Mouse (Mus musculus): ENCODE measurements at regions not wholly inside any gene's neighbourhood (a gene's known extent, or its start where the extent isn't known, plus 50 kb on each side); places are given as distances from the start of the nearest gene placed in this dataset.
A peak's percentile ranks its signal among the peaks of the same experiment; 100 is the strongest.
"Not testable (repeated sequence)": the region's sequence is repeated elsewhere in the genome, so short reads cannot be mapped to it uniquely, and the experiment has no call there.

DNA sequence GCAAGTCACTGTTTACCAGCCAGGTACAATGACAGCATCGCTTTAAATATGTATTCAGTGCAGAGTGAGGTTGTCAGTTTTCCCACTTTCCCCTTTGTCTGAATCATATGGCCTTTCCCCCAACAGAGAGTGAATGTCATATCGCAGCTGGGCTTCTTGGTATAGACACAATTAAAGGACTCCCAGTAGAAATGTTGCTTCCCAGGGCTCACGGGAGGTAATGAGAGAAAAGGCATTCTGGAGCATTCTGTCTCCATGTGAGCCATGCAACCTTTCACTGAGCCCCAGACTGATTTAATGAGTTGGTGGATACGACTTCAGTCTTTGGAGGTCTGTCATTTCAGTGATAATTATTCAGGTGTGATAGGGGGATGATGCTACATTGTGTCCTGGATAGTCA is 310.8 kb upstream of the Zfp960 start:
- 77% methylated on average over 4 of the region's 4 CpGs for WGBS
- H3K27me3 ChIP-seq (ENCODE audit: insufficient read depth, poor library complexity, severe bottlenecking) = no peaks in the 10 kb centered on the region
- H3K36me3 ChIP-seq = no peaks in the 10 kb centered on the region
- H3K4me1 ChIP-seq = no peaks in the 10 kb centered on the region
- no peak overlapping the region for H3K27ac ChIP-seq
- H3K4me3 ChIP-seq = no peak overlapping the region
- H3K9me3 ChIP-seq = no peaks in the 10 kb centered on the region
- no peak for DNase-seq (ENCODE audit: low spot score)

DNA sequence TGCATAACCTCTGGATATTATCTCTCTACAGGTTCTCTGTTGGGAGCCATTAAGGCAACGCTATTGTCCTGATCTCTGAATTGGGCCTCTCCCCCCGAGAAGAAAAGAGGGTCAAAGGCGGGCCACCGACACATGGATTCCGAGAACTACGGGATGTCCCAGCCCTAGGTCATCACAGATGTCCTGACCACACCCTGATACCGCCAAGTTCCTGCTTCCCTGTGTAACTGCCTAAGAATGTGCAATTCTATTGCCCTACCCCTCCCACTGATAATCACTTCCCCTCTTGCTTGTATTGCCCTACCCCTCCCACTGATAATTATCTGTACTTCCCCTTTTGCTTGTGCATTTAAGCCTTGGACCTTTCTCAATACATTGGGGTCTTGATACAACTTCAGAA is 293.3 kb upstream of the Zfp960 start:
- H3K27ac ChIP-seq; H3K9me3 ChIP-seq; H3K4me3 ChIP-seq; H3K27me3 ChIP-seq (ENCODE audit: insufficient read depth, poor library complexity, severe bottlenecking); DNase-seq (ENCODE audit: low spot score); H3K4me1 ChIP-seq; H3K36me3 ChIP-seq: not testable (repeated sequence)
- WGBS = 75% methylated on average over 7 of the region's 7 CpGs

DNA sequence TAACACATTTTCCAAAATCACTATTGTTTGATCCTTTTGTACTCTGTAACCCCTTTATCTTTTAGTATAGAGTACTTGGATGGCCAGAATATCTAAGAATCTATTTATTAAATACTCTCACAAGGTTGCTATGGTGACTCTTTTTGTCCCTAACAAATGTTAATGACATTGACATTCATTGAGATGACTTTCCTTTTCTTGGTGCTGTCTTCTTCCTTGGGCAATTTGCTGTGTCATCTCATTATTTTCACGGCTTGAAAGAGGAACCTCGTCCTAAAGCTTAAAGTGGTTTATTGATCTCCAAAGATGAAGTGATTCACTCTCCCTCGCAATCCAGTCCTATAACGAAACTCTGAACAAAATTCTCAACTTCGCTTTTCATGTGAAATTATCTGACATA is 265.6 kb upstream of the Zfp960 start:
- DNase-seq (ENCODE audit: low spot score) = no peak
- Histone ChIP-seq H3K27me3 (ENCODE audit: insufficient read depth, poor library complexity, severe bottlenecking) (no peaks in the 10 kb centered on the region), H3K4me3 (no peak overlapping the region), H3K36me3 (no peaks in the 10 kb centered on the region), H3K4me1 (no peaks in the 10 kb centered on the region), H3K27ac (no peak overlapping the region), H3K9me3 (no peaks in the 10 kb centered on the region)
- WGBS = 78% methylated on average over 5 of the region's 5 CpGs

DNA sequence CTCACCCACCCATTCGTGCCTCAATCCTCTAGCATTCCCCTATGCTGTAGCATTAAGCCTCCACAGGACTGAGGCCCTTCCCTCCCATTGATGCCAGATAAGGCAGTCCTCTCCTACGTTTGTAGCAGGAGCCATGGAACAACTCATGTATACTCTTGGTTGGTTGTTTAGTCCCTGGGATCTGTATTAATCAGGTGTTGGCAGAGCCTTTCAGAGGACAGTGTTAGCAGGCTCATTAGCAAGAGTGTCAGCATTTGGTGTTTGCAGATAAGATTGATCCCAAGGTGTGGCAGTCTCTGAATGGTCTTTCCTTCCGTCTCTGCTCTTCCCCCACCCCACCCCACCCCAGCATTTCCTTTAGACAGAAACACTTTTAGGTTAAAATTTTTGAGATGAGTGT is 258.9 kb upstream of the Zfp960 start:
- Histone ChIP-seq H3K4me3 (no peak overlapping the region), H3K9me3 (no peaks in the 10 kb centered on the region), H3K27me3 (ENCODE audit: insufficient read depth, poor library complexity, severe bottlenecking) (no peaks in the 10 kb centered on the region), H3K4me1 (no peaks in the 10 kb centered on the region), H3K27ac (no peak overlapping the region), H3K36me3 (no peaks in the 10 kb centered on the region)
- no peak for DNase-seq (ENCODE audit: low spot score)
- WGBS = 15% methylated on average over 3 of the region's 3 CpGs

DNA sequence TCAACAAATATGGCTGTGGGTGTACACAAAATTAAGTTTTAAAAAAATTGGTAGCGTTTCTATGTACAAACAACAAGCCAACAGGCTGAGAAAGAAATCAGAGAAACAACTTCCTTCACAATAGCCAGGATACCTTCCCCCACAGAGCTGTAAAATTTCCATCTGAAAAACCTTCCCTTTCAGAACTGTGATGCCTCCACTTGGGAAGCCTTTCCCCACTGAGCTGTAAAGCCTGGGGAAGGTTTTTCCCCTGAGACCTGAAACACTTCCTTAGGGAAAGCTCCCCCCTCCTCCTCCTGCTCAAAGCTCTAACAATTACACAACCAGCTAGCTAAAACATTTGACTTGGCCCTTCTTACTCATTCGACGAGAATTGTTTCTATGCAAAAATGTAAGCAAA is 245.5 kb upstream of the Zfp960 start:
- DNase-seq (ENCODE audit: low spot score) = no peak
- Histone ChIP-seq H3K27me3 (ENCODE audit: insufficient read depth, poor library complexity, severe bottlenecking) (no peaks in the 10 kb centered on the region), H3K4me1 (no peaks in the 10 kb centered on the region), H3K9me3 (no peaks in the 10 kb centered on the region), H3K27ac (no peak overlapping the region), H3K4me3 (no peak overlapping the region), H3K36me3 (no peaks in the 10 kb centered on the region)
- 37% methylated on average over 3 of the region's 3 CpGs for WGBS

DNA sequence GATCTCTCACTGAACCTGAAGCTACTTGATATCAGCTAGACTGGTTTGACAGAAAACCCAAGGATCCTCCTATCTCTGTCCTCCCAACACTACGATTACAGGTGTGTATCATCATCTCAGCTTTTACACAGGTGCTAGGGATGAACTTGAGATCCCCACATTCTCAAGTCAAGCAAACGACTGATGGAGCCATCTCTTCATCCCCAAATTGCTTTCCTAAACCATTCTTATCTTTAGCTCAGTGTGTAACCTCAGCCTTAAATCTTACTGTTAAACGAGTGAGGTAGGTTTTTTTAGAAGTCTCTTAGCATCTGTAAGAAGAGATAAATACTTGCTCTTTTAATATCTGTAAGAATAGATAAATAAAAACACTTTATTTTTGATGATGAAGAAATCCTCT is 242.2 kb upstream of the Zfp960 start:
- H3K36me3 ChIP-seq = no peaks in the 10 kb centered on the region
- DNase-seq (ENCODE audit: low spot score) = no peak
- no peaks in the 10 kb centered on the region for H3K4me1 ChIP-seq
- H3K27me3 ChIP-seq (ENCODE audit: insufficient read depth, poor library complexity, severe bottlenecking) = no peaks in the 10 kb centered on the region
- 74% methylated on average over 3 of the region's 3 CpGs for WGBS
- H3K9me3 ChIP-seq = no peaks in the 10 kb centered on the region
- H3K4me3 ChIP-seq = no peak overlapping the region
- no peak overlapping the region for H3K27ac ChIP-seq

DNA sequence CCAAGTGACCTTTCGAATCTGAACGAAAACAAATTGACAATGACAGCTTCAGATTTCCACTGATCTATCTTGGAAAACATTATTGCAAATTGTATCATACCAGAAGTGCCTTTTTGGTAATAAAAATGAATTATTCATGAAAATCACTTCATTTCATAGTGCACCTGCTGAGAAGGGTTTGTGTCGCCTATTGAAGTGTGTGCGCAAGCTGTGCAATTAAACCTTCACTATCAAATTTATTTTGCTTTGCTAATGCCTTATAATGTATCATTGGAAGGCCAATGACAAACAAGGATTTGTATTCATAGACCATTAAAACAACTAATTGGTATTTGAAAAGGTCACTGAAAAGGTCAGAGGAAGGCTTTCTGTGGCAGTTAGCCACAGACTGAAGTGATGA is 224.8 kb upstream of the Zfp960 start:
- Histone ChIP-seq H3K4me3 (no peak overlapping the region), H3K4me1 (no peaks in the 10 kb centered on the region), H3K27me3 (ENCODE audit: insufficient read depth, poor library complexity, severe bottlenecking) (no peaks in the 10 kb centered on the region), H3K36me3 (no peaks in the 10 kb centered on the region), H3K27ac (no peak overlapping the region), H3K9me3 (no peaks in the 10 kb centered on the region; the same call in 1 of the 2 replicates)
- no peak for DNase-seq (ENCODE audit: low spot score)
- 90% methylated on average over 4 of the region's 4 CpGs for WGBS

DNA sequence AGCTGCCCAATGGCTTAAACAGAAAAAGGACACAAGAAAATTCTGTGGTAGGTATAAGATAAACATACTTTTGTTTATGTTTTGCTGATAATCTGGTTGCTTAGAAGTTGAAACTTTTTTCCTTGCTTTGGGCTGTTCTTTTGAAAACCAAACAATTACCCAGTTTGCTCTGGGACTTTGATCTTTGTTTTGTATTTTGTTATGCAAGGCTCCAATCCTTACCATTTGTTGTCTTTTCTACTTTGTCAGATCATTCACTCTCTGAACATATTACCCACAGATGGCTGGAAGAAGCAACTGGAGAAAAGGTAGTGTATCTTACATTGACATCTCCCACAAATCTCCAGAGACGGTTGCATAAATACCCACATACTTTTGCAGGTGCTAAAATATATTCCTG is 203.1 kb upstream of the Zfp960 start:
- Histone ChIP-seq H3K27ac (no peak overlapping the region), H3K4me3 (no peak overlapping the region), H3K4me1 (no peaks in the 10 kb centered on the region), H3K9me3 (no peaks in the 10 kb centered on the region), H3K36me3 (no peaks in the 10 kb centered on the region), H3K27me3 (ENCODE audit: insufficient read depth, poor library complexity, severe bottlenecking) (no peaks in the 10 kb centered on the region)
- 63% methylated on average over 1 of the region's 1 CpGs for WGBS
- no peak for DNase-seq (ENCODE audit: low spot score)

DNA sequence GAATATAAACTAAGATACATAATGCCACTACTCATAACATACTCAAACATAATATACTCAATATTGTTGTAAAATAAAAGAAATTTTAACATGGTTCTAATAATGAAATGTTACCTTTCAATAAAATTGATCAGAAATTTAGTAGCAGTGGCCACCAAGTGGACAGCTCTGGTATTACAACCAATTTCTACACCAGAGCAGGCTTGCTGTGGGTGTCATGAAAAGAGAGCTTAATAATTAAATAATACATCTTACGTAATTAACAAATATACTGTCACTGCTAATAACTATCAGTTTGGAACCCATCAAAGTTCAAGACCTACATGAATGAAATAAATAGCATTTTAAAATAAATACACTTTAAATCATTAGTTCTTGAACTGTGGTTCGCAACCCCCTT is 163.1 kb upstream of the Zfp960 start:
- no peaks in the 10 kb centered on the region for H3K36me3 ChIP-seq
- WGBS = 65% methylated on average over 2 of the region's 2 CpGs
- H3K9me3 ChIP-seq = 0 out of 2 replicates have a peak, but pooled peaks cover 5% of the 10 kb centered on the region
- H3K27me3 ChIP-seq (ENCODE audit: insufficient read depth, poor library complexity, severe bottlenecking) = no peaks in the 10 kb centered on the region
- H3K4me3 ChIP-seq = no peak overlapping the region
- no peak for DNase-seq (ENCODE audit: low spot score)
- no peaks in the 10 kb centered on the region for H3K4me1 ChIP-seq
- no peak overlapping the region for H3K27ac ChIP-seq

DNA sequence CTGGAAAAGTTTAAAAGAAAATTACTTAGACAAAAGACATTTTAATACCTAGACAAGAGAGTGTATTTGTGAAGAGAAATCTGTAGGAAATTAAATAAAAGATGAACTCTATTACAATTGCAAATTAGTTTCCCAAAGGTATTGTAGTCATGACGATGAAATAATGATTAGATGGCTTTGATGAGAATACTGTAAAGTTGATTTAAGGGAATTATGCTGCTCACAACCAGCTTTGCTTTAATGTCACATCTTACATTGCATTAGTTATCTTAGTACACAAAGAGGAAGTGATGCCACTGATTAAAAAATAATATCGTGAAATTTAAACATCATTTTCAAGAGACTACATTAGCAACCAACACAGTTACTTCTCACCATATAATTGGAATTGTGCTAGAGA is 145.7 kb upstream of the Zfp960 start:
- H3K36me3 ChIP-seq = no peaks in the 10 kb centered on the region
- no peak overlapping the region for H3K27ac ChIP-seq
- H3K4me3 ChIP-seq = no peak overlapping the region
- WGBS = 82% methylated on average over 2 of the region's 2 CpGs
- no peaks in the 10 kb centered on the region for H3K9me3 ChIP-seq
- no peak for DNase-seq (ENCODE audit: low spot score)
- no peaks in the 10 kb centered on the region for H3K27me3 ChIP-seq (ENCODE audit: insufficient read depth, poor library complexity, severe bottlenecking)
- H3K4me1 ChIP-seq = no peaks in the 10 kb centered on the region

DNA sequence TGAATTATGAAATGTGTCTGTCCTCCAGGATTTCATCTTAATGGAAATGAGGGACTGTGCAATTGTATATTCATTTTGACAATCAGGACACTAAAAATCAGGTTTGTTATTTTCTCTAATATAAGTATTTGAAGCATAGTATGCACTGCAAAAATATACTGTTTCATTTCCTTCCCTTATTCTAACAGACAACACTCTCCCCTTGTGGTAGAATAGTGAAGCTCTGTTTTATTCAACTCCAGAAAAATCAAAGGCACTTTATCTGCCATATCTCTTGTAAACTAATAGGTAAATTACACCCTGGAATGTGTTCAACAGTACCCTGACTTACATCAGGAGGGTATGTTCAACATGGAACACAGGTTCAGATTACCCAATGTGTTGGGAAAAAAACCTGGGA is 137.7 kb upstream of the Zfp960 start:
- Histone ChIP-seq H3K27ac (no peak overlapping the region), H3K27me3 (ENCODE audit: insufficient read depth, poor library complexity, severe bottlenecking) (no peaks in the 10 kb centered on the region), H3K4me1 (no peaks in the 10 kb centered on the region), H3K4me3 (no peak overlapping the region), H3K9me3 (no peaks in the 10 kb centered on the region), H3K36me3 (no peaks in the 10 kb centered on the region)
- DNase-seq (ENCODE audit: low spot score) = no peak

DNA sequence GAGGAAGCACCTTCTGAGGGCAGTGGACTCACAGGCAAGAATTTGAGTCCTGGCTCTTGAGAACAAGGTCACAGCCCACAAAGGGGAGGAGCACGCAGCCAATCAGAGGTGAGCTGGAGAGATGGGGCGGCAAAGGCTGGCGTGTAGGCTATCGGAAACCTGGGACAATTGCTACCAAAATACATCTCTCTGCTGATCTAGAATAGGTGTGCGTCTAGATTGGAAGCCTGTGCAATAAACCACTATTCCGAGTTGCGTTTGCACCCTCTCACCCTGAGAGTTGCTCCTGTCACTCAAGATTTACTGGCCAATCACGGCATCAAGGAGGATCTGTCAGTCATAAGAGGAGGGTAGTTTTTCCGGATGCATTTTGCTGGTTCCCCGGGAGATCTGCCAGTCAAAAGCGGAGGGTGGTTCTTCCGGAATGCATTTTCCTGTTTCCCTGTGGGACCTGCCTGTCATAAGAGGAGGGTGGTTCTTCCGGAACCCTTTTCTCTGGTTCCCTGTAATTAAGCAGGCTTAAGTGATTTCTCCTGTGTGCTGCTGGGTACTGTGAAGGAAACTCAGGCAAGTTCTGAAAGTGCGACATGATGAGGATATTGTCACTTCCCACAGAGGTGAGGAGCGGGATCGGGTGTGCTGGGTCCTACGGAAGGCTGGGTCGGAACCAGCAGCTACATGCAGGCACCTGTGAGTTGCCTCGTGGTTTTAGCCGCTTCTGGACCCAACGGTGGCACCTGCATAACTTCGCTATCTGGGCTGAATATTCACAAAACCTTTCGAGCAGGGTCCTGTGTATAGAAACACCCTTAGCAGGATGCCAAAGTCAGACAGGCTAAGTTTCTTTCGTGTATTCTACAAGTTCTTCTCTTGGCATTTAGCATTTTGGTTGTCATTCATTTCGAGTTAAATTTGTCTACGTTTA is 112.6 kb upstream of the Zfp960 start:
- H3K4me3 ChIP-seq = peak overlapping the region; percentile 58
- H3K4me1 ChIP-seq; H3K9me3 ChIP-seq; H3K36me3 ChIP-seq; H3K27me3 ChIP-seq (ENCODE audit: insufficient read depth, poor library complexity, severe bottlenecking): not testable (repeated sequence)
- 2% methylated on average over 25 of the region's 26 CpGs for WGBS
- DNase-seq (ENCODE audit: low spot score) = peak; percentile 97
- peak overlapping the region; percentile 79 for H3K27ac ChIP-seq

DNA sequence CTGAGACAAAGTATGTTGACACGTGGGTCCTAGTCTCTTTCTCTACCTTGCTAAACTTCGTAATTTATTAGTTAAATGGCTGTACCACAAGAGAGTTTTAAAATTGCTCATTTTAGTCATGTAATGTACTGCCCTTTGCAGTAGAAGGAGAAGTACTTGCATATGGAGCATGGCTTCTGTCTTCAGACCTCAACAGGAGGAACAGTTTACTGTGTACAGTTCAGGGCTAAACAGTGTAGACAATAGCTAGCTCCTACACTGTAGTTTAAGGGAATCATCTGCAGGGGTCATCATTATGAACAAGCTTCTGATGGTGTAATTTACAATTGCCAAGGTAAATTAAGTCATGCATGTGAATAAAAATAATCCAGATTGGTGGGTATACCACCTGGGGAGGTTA is 111.8 kb upstream of the Zfp960 start:
- not testable (repeated sequence) for H3K4me1 ChIP-seq; H3K36me3 ChIP-seq; H3K27ac ChIP-seq; DNase-seq (ENCODE audit: low spot score); H3K27me3 ChIP-seq (ENCODE audit: insufficient read depth, poor library complexity, severe bottlenecking); H3K9me3 ChIP-seq
- peak overlapping the region; percentile 58 for H3K4me3 ChIP-seq
- WGBS = 28% methylated on average over 2 of the region's 2 CpGs

DNA sequence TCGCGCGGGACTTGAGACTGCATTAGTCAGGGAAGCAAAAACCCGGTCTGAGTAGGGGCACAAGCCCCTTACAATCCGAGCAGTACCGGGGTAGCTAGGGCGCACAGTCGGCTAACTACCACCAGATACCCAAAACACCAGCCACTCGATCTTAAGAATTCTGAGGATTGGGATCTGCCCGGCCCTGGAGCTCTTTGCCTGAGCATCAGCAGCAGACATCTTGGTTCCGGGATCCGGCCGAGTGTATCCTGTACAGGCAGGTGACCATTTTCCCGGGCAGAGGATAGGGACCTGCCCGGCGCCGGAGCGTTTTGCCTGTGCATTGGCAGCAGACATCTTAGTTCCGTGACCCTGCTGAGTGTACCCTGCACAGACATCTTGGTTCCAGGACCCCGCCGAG is 66.7 kb upstream of the Zfp960 start:
- H3K36me3 ChIP-seq; H3K4me1 ChIP-seq; DNase-seq (ENCODE audit: low spot score); H3K9me3 ChIP-seq; H3K4me3 ChIP-seq; H3K27ac ChIP-seq; H3K27me3 ChIP-seq (ENCODE audit: insufficient read depth, poor library complexity, severe bottlenecking): not testable (repeated sequence)
- WGBS = 79% methylated on average over 21 of the region's 21 CpGs

Data from heart, embryonic 10.5 days (tissue).